Mouse (Mus musculus) heart, postnatal 25 days (tissue): ENCODE measurements around the gene 4930579G24Rik. TPM values are rescaled to one million over a fixed set of nuclear protein-coding genes. Genes with fewer than 3 reads are reported as not detected.

Source experiments
- DNase-seq: peaks from one replicate; pipeline ENCODE4 v3.0.0; 2022; ENCODE audit warnings: low spot score
- intact Hi-C: fragments of 180-260 bp; cut with DNase I; formaldehyde crosslinking; loops from one replicate; pipeline ENCODE4 v1.15.1; 2025
- total RNA-seq, 2 experiments: library from RNA; stranded (reverse); gene quantifications; 2 replicates each; pipeline ENCODE4 v1.2.3; 2021

The 4930579G24Rik gene
- total RNA-seq, result 1 to 10 TPM; 1.7 TPM

GRCm38 (mm10) chr3:79628561-79629415, at the start of gene 4930579G24Rik:
4930579G24Rik (plus strand) TSS chr3:79629079.
- intact Hi-C loops, result no loop called here
- DNase-seq, result peak; percentile 97

GRCm38 (mm10) chr3:79579891-79580575, 48.8 kb upstream of the 4930579G24Rik start:
- no peak for DNase-seq
- intact Hi-C loops, result no loop called here

- intact Hi-C loops, result loop anchor here (1.0 to 5.0 kb wide), 6 partner anchors 70 to 630 kb away; partner anchors contain the start of gene Rapgef2
- DNase-seq, result peak; percentile 71
Observed at GRCm38 (mm10) chr3:79586804-79587203, 42.1 kb upstream of the 4930579G24Rik start.

GRCm38 (mm10) chr3:79589671-79590070, 39.2 kb upstream of the 4930579G24Rik start:
- intact Hi-C loops, result loop anchor here (5.0 to 10.0 kb wide), 5 partner anchors 72 to 632 kb away; partner anchors contain the start of gene Rapgef2
- no peak for DNase-seq

- intact Hi-C loops, result loop anchor here (10.0 kb wide), 1 partner anchor 516 kb away; no protein-coding TSS in a partner anchor
- peak; percentile 53 for DNase-seq
Observed at GRCm38 (mm10) chr3:79590863-79591792, 37.8 kb upstream of the 4930579G24Rik start, which contains the start of gene Ppid. Ppid (plus strand) TSS chr3:79591342.

GRCm38 (mm10) chr3:79591793-79592471, 36.9 kb upstream of the 4930579G24Rik start:
- no peak for DNase-seq
- intact Hi-C loops, result loop anchor here (10.0 kb wide), 1 partner anchor 517 kb away; no protein-coding TSS in a partner anchor

GRCm38 (mm10) chr3:79595468-79595867, 33.4 kb upstream of the 4930579G24Rik start:
- DNase-seq, result no peak
- intact Hi-C loops, result loop anchor here (10.0 kb wide), 1 partner anchor 521 kb away; no protein-coding TSS in a partner anchor

- intact Hi-C loops, result no loop called here
- DNase-seq, result no peak
Observed at GRCm38 (mm10) chr3:79609886-79610285, 19.0 kb upstream of the 4930579G24Rik start.

GRCm38 (mm10) chr3:79627484-79628181, 1.2 kb upstream of the 4930579G24Rik start:
- DNase-seq, result no peak
- intact Hi-C loops, result no loop called here

- DNase-seq, result no peak
- intact Hi-C loops, result no loop called here
Observed at GRCm38 (mm10) chr3:79628182-79628560, 708 bp upstream of the 4930579G24Rik start.

GRCm38 (mm10) chr3:79629416-79629730, 494 bp downstream of the 4930579G24Rik start, which contains the start of gene Etfdh:
Etfdh (minus strand) TSS chr3:79629500.
- peak; percentile 61 for DNase-seq
- intact Hi-C loops, result no loop called here

GRCm38 (mm10) chr3:79652129-79652528, 23.2 kb downstream of the 4930579G24Rik start:
- intact Hi-C loops, result no loop called here
- no peak for DNase-seq

- DNase-seq, result no peak
- intact Hi-C loops, result no loop called here
Observed at GRCm38 (mm10) chr3:79656682-79657081, 27.8 kb downstream of the 4930579G24Rik start.

- intact Hi-C loops, result loop anchor here (2.0 kb wide), 1 partner anchor 144 kb away; no protein-coding TSS in a partner anchor
- no peak for DNase-seq
Observed at GRCm38 (mm10) chr3:79664787-79665408, 36.0 kb downstream of the 4930579G24Rik start.

- no peak for DNase-seq
Observed at GRCm38 (mm10) chr3:79670556-79670955, 41.7 kb downstream of the 4930579G24Rik start.

GRCm38 (mm10) chr3:79672188-79672587, 43.3 kb downstream of the 4930579G24Rik start:
- no peak for DNase-seq
- intact Hi-C loops, result no loop called here

More at GRCm38 (mm10) chr3:79670556-79670955, 41.7 kb downstream of the 4930579G24Rik start:
- intact Hi-C loops, result no loop called here

- DNase-seq, result no peak
- intact Hi-C loops, result loop anchor here (1.0 kb wide), 2 partner anchors 71 to 136 kb away; no protein-coding TSS in a partner anchor
Observed at GRCm38 (mm10) chr3:79673082-79673481, 44.2 kb downstream of the 4930579G24Rik start.

GRCm38 (mm10) chr3:79674641-79675040, 45.8 kb downstream of the 4930579G24Rik start:
- intact Hi-C loops, result no loop called here
- DNase-seq, result no peak
